Mouse (Mus musculus) kidney, adult 2 months (tissue): ENCODE results near the gene Lyve1.

Source experiments
- CTCF ChIP-seq: fragments of 200-500 bp; conservative IDR thresholded peaks from 2 replicates; pipeline ENCODE4 v1.5.1; 2011; ENCODE audit warnings: low read depth, mild to moderate bottlenecking, control low read depth, low read length, moderate library complexity, mixed read lengths; ENCODE audit not compliant: insufficient read depth, insufficient read length
- POLR2A ChIP-seq: fragments of 200-500 bp; IDR thresholded peaks from one replicate; pipeline ENCODE4 v1.6.1; 2011; ENCODE audit warnings: low read depth, low read length, control low read depth

DNA sequence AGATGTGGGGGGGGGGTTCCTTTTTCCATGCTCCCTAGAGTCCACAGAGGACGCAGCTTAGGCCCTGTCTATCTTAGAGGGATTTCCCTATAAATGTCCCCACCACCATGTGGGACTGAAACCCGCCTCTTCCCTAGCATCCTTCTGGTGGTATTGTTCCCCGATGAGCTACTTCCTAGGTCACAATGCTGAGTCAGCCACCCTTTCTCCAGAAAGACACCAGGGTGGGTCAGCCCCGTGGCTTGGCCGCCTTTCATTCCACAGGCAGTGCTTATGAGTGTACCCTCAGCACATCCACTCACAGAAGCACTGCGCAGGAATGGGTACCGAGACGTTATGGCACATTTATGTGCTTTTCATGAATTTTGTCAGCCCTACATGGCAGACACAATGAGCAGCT is 34.2 kb upstream of the Lyve1 start:
- TF ChIP-seq POLR2A (no peak), CTCF (no peak)
